Mouse (Mus musculus) gastrocnemius, adult 8-10 months (tissue): ENCODE results near the gene Wfdc13. TPM values are rescaled to one million over a fixed set of nuclear protein-coding genes. Genes with fewer than 3 reads are reported as not detected.
A peak's percentile ranks its signal among the peaks of the same experiment; 100 is the strongest.
"Not testable (repeated sequence)": the region's sequence is repeated elsewhere in the genome, so short reads cannot be mapped to it uniquely, and the experiment has no call there.

ENCODE experiments used
- DNase-seq, 2 experiments: peaks; one replicate each; pipeline ENCODE4 v3.0.0; 2022; ENCODE audit warnings: low spot score in 2 of 2
- total RNA-seq, 4 experiments: library from RNA; stranded (reverse); gene quantifications; 2 replicates each; pipeline ENCODE4 v1.2.4; 2022

Wfdc13 gene
- total RNA-seq, 4 experiments from 2014 or later: not detected

DNA sequence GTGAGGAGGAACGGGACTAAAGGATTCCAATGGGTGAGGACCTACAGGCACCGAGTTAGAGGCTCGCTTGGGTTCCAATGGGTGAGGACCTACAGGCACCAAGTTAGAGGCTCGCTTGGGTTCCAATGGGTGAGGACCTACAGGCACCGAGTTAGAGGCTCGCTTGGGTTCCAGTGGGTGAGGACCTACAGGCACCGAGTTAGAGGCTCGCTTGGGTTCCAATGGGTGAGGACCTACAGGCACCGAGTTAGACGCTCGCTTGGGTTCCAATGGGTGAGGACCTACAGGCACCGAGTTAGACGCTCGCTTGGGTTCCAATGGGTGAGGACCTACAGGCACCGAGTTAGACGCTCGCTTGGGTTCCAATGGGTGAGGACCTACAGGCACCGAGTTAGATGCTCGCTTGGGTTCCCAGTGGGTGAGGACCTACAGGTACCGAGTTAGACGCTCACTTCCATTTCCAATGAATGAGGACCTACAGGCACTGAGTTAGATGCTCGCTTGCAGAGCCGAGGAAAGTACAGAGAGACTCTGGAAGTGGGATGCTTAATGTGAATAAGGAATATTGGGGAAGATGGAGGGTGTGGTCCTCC, 31.4 kb downstream of the Wfdc13 start:
- not testable (repeated sequence) for DNase-seq

GRCm38 (mm10) chr2:164723276-164723675, 38.4 kb downstream of the Wfdc13 start:
- DNase-seq: no peak

DNA sequence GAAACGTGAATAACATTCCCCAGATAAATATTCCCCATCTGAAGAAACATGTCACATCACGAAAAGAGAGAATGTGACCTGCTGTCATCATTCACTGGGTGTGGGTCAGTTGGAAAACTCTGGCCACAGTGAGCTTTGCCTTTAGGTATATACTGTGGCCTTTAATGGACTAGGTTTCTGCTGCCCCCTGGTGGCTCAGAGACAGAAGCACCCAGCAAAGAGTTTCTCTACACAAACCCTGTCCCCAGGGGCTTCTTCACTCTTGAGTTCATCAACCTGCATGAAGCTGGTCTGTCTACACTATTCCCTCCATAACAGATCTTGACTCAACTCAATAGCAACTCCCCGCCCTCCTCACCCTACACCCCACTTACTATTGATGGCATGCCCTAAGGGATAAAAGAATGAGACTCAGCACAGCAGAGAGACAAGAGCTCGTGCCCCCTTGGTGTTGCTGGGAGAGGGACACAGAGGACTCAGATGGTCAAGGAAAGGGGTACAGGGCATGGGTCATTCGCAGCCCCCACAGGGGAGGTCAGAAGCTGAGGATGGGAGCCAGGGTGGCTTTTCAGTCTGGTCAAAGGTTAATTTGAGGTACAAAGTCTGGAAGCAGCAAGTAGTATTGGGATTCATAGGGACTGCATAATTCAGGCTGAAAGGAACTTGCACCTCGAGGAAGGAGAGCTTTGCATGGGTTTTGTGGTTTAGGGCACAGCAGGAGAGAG, 41.1 kb downstream of the Wfdc13 start:
- DNase-seq: peak in 1 of 2 experiments; percentile 29

- no peak for DNase-seq
These were observed 46.8 kb downstream of the Wfdc13 start for GRCm38 (mm10) chr2:164731719-164732118.

DNA sequence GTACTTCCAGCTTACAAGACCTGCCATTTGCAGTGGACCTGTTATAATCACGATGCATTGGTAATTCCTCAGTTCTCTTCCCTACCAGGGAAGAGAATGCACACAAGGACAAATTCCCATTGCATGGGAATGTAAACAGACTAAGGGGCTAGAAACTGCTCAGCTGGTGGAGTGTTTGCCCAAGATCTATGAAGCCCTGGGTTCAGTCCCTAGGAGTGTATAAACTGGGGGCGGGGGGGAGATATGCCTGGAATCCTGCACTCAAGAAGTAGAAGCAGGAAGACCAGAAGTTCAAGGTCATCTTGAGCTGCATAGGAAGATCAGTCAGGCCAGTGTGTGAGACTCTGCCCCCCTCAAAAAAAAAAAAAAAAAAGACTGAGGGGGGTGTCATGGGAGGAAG, 48.4 kb downstream of the Wfdc13 start:
- no peak for DNase-seq

DNA sequence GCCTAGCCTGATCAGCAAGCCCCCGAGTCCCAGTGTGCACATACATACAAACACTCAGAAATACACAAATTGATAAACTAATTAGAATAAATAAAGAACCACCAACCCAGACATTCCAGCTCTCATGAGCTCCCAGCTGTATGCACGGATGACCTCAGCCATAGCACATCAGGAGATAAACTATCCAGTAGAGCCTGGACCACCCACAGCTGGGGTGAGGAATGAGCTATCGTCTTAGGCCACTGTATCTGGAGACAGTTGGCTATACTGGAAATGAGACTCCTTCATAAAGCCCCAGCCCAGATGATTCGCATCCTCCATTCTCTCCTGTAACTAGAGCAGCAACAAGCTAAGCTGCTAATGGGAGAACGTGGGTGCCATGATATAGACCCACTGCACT, 49.9 kb downstream of the Wfdc13 start:
- DNase-seq: no peak

GRCm38 (mm10) chr2:164735446-164735845, 50.5 kb downstream of the Wfdc13 start:
- no peak for DNase-seq

Other genes starting within 250 kb of the Wfdc13 start
- gene Sdc4, start 241.2 kb upstream of the Wfdc13 start, total RNA-seq: 10 to 100 TPM; 23.9 to 58.8 (median 34.1) TPM
- gene Sys1, start 228.1 kb upstream of the Wfdc13 start, total RNA-seq: 10 to 100 TPM; 25.3 to 27.8 (median 26.6) TPM
- 10 to 100 TPM in 2 of 4 experiments, 1 to 10 TPM in 1, not detected in 1; 3.8 to 12.1 (median 11.8) TPM for gene Gm20458, start 224.1 kb upstream of the Wfdc13 start, total RNA-seq
- gene Trp53tg5, start 211.4 kb upstream of the Wfdc13 start, total RNA-seq: not detected
- gene Dbndd2, start 199.0 kb upstream of the Wfdc13 start, total RNA-seq: 10 to 100 TPM; 14.8 to 32.8 (median 22.6) TPM
- gene Pigt, start 187.6 kb upstream of the Wfdc13 start, total RNA-seq: 10 to 100 TPM; 27.2 to 33.2 (median 30.0) TPM
- not detected for gene Wfdc2, start 122.7 kb upstream of the Wfdc13 start, total RNA-seq
- not detected for gene Spint3, start 111.6 kb upstream of the Wfdc13 start, total RNA-seq
- gene Wfdc6a, start 99.7 kb upstream of the Wfdc13 start, total RNA-seq: not detected
- not detected for gene Eppin, start 91.5 kb upstream of the Wfdc13 start, total RNA-seq
- gene Wfdc6b, start 71.6 kb upstream of the Wfdc13 start, total RNA-seq: not detected
- not detected for gene Wfdc8, start 71.5 kb upstream of the Wfdc13 start, total RNA-seq
- gene Wfdc16, start 46.3 kb upstream of the Wfdc13 start, total RNA-seq: not detected
- gene Wfdc10, start 29.1 kb upstream of the Wfdc13 start, total RNA-seq: not detected
- gene Wfdc9, start 28.5 kb upstream of the Wfdc13 start, total RNA-seq: not detected
- gene Wfdc11, start 11.0 kb upstream of the Wfdc13 start, total RNA-seq: not detected
- gene Spint4, start 13.4 kb downstream of the Wfdc13 start, total RNA-seq: not detected
- gene Spint5, start 30.2 kb downstream of the Wfdc13 start, total RNA-seq: not detected
- not detected for gene Wfdc3, start 60.8 kb downstream of the Wfdc13 start, total RNA-seq
- 10 to 100 TPM; 15.6 to 21.0 (median 17.7) TPM for gene Dnttip1, start 60.9 kb downstream of the Wfdc13 start, total RNA-seq
- gene Ube2c, start 84.8 kb downstream of the Wfdc13 start, total RNA-seq: under 1 TPM in 3 of 4 experiments, not detected in 1; 0.29 to 0.38 (median 0.38) TPM
- gene Tnnc2, start 94.9 kb downstream of the Wfdc13 start, total RNA-seq: over 10,000 TPM; 10,643 to 17,408 (median 13,587) TPM
- gene Snx21, start 100.7 kb downstream of the Wfdc13 start, total RNA-seq: 10 to 100 TPM; 23.5 to 24.8 (median 24.4) TPM
- gene Acot8, start 119.8 kb downstream of the Wfdc13 start, total RNA-seq: 10 to 100 TPM in 1 of 4 experiments, 1 to 10 TPM in 3; 8.1 to 10.9 (median 8.4) TPM
- gene Zswim3, start 120.0 kb downstream of the Wfdc13 start, total RNA-seq: 1 to 10 TPM in 3 of 4 experiments, under 1 TPM in 1; 0.90 to 1.7 (median 1.2) TPM
- gene Zswim1, start 137.6 kb downstream of the Wfdc13 start, total RNA-seq: 1 to 10 TPM; 4.7 to 5.3 (median 5.0) TPM
- gene Spata25, start 143.4 kb downstream of the Wfdc13 start, total RNA-seq: not detected
- 10 to 100 TPM; 51.1 to 55.7 (median 52.7) TPM for gene Ctsa, start 147.8 kb downstream of the Wfdc13 start, total RNA-seq
- 10 to 100 TPM; 39.0 to 44.4 (median 39.5) TPM for gene Neurl2, start 148.3 kb downstream of the Wfdc13 start, total RNA-seq
- gene Pltp, start 172.6 kb downstream of the Wfdc13 start, total RNA-seq: 10 to 100 TPM in 2 of 4 experiments, 1 to 10 TPM in 2; 8.0 to 19.5 (median 11.9) TPM
- 10 to 100 TPM; 24.1 to 31.0 (median 27.2) TPM for gene Pcif1, start 194.2 kb downstream of the Wfdc13 start, total RNA-seq
- gene Zfp335, start 226.7 kb downstream of the Wfdc13 start, total RNA-seq: 10 to 100 TPM in 1 of 4 experiments, 1 to 10 TPM in 3; 7.7 to 10.6 (median 8.1) TPM